17 mouse cellular contexts compared by ENCODE assay signal in genomic region chr17:63369631-63370310, GRCm38 (mm10).
DNase-seq lines count a peak whose midpoint lies in the region.
"Had no signal": no experiment of that assay in that cellular context is flagged by ENCODE, and none has a peak within 500 bp of the region (broad histone marks: within the 10 kb centered on the region; RNA-seq: fewer than 3 reads in every experiment).

No protein-coding gene starts in this region.

- peak overlapping the region; percentile 19; the same call in 1 of the 2 replicates for H3K27ac ChIP-seq in macrophage
- H3K27ac ChIP-seq: embryonic facial prominence, embryonic 15.5 days; layer of hippocampus, adult 2 months; limb, embryonic 10.5 days; liver, embryonic 12.5 days; stomach, postnatal 0 days had no signal

- H3K79me2 ChIP-seq in macrophage (ENCODE audit: inconsistent target), result no peaks in the 10 kb centered on the region; the same call in 1 of the 2 replicates

- H3K36me3 ChIP-seq in macrophage (ENCODE audit: inconsistent target), result no peaks in the 10 kb centered on the region
- no peaks in the 10 kb centered on the region for H3K36me3 ChIP-seq in splenic B cell, adult 2 months (ENCODE audit: control insufficient read depth, insufficient read depth, low read length, poor library complexity, severe bottlenecking)
- H3K36me3 ChIP-seq: embryonic facial prominence, embryonic 15.5 days; limb, embryonic 10.5 days; liver, embryonic 12.5 days had no signal

- H3K27me3 ChIP-seq in splenic B cell, adult 2 months (ENCODE audit: control insufficient read depth, insufficient read depth, low read length, poor library complexity, severe bottlenecking), result no peaks in the 10 kb centered on the region
- H3K27me3 ChIP-seq: embryonic facial prominence, embryonic 15.5 days; liver, embryonic 12.5 days; megakaryocyte, embryonic 14.5 days had no signal

- peak; percentile 20 for DNase-seq in kidney, adult 9 months
- DNase-seq in kidney, postnatal 10 days, result no peak
- DNase-seq in retina, postnatal 1 day, result peak; percentile 18
- no peak for DNase-seq in retina, embryonic 14.5 days (ENCODE audit: low spot score)
- DNase-seq in splenic B cell, adult 2 months (ENCODE audit: low read depth, low spot score), result peak; percentile 67
- DNase-seq in spleen, postnatal 10 days (ENCODE audit: low spot score in 2 of 2), result no peak
- no peak for DNase-seq in gastrocnemius, adult 8-10 months (ENCODE audit: low spot score in 2 of 2)
- DNase-seq: cerebellum, postnatal 14 days; embryo, embryonic 11 days; thymus, postnatal 14 days had no signal

- H3K4me3 ChIP-seq in macrophage (ENCODE audit: inconsistent target), result no peak overlapping the region
- H3K4me3 ChIP-seq: embryonic facial prominence, embryonic 15.5 days; layer of hippocampus, adult 2 months; limb, embryonic 10.5 days; liver, embryonic 12.5 days; megakaryocyte, embryonic 14.5 days had no signal

- WGBS in macrophage (ENCODE audit: missing documents), result 87% methylated on average over 8 of the region's 8 CpGs

Comparison
In these comparisons a context has a peak if more than half of its experiments do, and no peak if none do; other contexts are left out.
1. DNase-seq: peak in kidney, adult 9 months (single experiment), retina, postnatal 1 day (single experiment) and splenic B cell, adult 2 months (single experiment); none in kidney, postnatal 10 days (single experiment), retina, embryonic 14.5 days (single experiment), spleen, postnatal 10 days (0 of 2) and gastrocnemius, adult 8-10 months (0 of 2).